Mouse (Mus musculus): ENCODE data around the gene Akap8.

DNA sequence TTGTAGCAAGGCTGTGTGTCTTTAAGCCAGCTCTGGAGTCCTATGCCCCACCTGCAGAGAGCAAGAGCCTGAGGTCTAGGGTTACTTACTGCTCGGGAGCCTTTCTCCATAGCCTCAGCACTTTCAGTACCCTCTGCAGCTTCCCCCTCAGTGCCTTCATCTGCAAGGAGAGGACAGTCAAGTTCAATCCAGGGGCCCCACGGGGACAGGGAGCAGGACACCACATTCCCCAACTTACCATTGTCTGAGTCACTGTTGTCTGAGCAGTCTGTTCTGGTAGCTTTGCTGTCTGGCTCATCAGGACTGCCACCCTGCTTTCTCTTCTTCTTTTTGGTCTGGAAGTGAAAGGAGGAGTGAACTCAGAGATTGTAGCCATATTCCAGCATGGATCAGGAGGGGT is 14.8 kb upstream of the Akap8 start:
- no peak for TF ChIP-seq CTCF (IDR thresholded peaks at IDR 0.05; ENCODE audit: insufficient read depth, low read length)
- no peak for TF ChIP-seq POLR2A (IDR thresholded peaks at IDR 0.05; ENCODE audit: borderline replicate concordance, extremely low read depth, low read depth, low read length)

Data from lung, adult 2 months (tissue).